ENCODE assay signal across 31 mouse cellular contexts in genomic region chr2:101594681-101595080, GRCm38 (mm10). TPM values are rescaled to one million over a fixed set of nuclear protein-coding genes. Genes with fewer than 3 reads are reported as not detected.
DNase-seq lines count a peak whose midpoint lies in the region; ATAC-seq lines count a peak whose summit lies in the region.
"Had no signal": no experiment of that assay in that cellular context is flagged by ENCODE, and none has a peak within 500 bp of the region (broad histone marks: within the 10 kb centered on the region; RNA-seq: fewer than 3 reads in every experiment).

No protein-coding gene starts in this region.

- no peak overlapping the region for H3K4me3 ChIP-seq in forebrain, embryonic 12.5 days (replicated peaks)
- H3K4me3 ChIP-seq: embryonic facial prominence, embryonic 10.5 days; embryonic facial prominence, embryonic 13.5 days; erythroblast, embryonic 14.5 days; forebrain, embryonic 13.5 days; heart, embryonic 10.5 days; heart, embryonic 13.5 days had no signal

- peaks cover 43% of the 10 kb centered on the region for H3K4me1 ChIP-seq in forebrain, embryonic 12.5 days
- H3K4me1 ChIP-seq: heart, embryonic 10.5 days had no signal

- peak; percentile 80 for ATAC-seq in granulocyte monocyte progenitor cell, adult 5-6 weeks (replicated peaks; ENCODE audit: poor library complexity, severe bottlenecking)
- no peak for ATAC-seq in forebrain, embryonic 12.5 days (ENCODE audit: low FRiP score)
- ATAC-seq: activated CD4-positive, CD25-positive, alpha-beta regulatory T cell, adult 4 months; forebrain, embryonic 13.5 days; forebrain, embryonic 16.5 days; hindbrain, postnatal 0 days had no signal

- H3K9ac ChIP-seq in forebrain, embryonic 12.5 days: no peak overlapping the region
- H3K9ac ChIP-seq: embryonic facial prominence, embryonic 13.5 days; forebrain, embryonic 13.5 days; heart, embryonic 13.5 days; hindbrain, embryonic 14.5 days had no signal

- peak; percentile 68 for DNase-seq in heart, adult 11 months
- DNase-seq in heart, adult 9 months (ENCODE audit: low spot score in 2 of 2): no peak
- DNase-seq in thymus, postnatal 14 days: peak; percentile 15
- DNase-seq in thymus, postnatal 36 days: no peak
- DNase-seq: adrenal gland, adult 8-10 months; adrenal gland, postnatal 25 days; cerebellum, adult 11-12 months; cerebellum, adult 8-10 months; cerebellum, postnatal 10 days; cerebellum, postnatal 36 days; embryo, embryonic 11 days; gastrocnemius, postnatal 10 days; gastrocnemius, postnatal 36 days; heart, adult 18-20 months; heart, postnatal 14 days; heart, postnatal 4 days had no signal

- H3K36me3 ChIP-seq in forebrain, embryonic 12.5 days (replicated peaks): no peaks in the 10 kb centered on the region
- H3K36me3 ChIP-seq: embryonic facial prominence, embryonic 10.5 days; embryonic facial prominence, embryonic 13.5 days; heart, embryonic 10.5 days; heart, embryonic 13.5 days had no signal

- H3K4me2 ChIP-seq in forebrain, embryonic 12.5 days: no peak overlapping the region
- H3K4me2 ChIP-seq: embryonic facial prominence, embryonic 13.5 days; forebrain, embryonic 13.5 days; heart, embryonic 13.5 days; hindbrain, embryonic 14.5 days had no signal

- H3K27me3 ChIP-seq in forebrain, embryonic 12.5 days: no peaks in the 10 kb centered on the region
- H3K27me3 ChIP-seq: forebrain, embryonic 13.5 days; heart, embryonic 13.5 days had no signal

- WGBS in forebrain, embryonic 12.5 days: 89% methylated on average over 5 of the region's 5 CpGs

- no peaks in the 10 kb centered on the region for H3K9me3 ChIP-seq in forebrain, embryonic 12.5 days
- H3K9me3 ChIP-seq: embryonic facial prominence, embryonic 10.5 days; embryonic facial prominence, embryonic 13.5 days; forebrain, embryonic 13.5 days; heart, embryonic 10.5 days; heart, embryonic 13.5 days had no signal

- H3K27ac ChIP-seq in forebrain, embryonic 12.5 days: no peak overlapping the region
- H3K27ac ChIP-seq: embryonic facial prominence, embryonic 10.5 days; embryonic facial prominence, embryonic 13.5 days; forebrain, embryonic 13.5 days; heart, embryonic 10.5 days; heart, embryonic 13.5 days; hindbrain, embryonic 14.5 days; hindbrain, postnatal 0 days had no signal

RNA-seq across cellular contexts. Expression of gene Rag2, which starts 29.8 kb away (rescaled TPM):
- total RNA-seq in granulocyte monocyte progenitor cell, adult 5-6 weeks (2014; fragmentation: Nextera tagmentation): 0.26 and 2.9 TPM in 2 replicates
- 0.52 and 0.90 TPM in 2 replicates for total RNA-seq in granulocyte monocyte progenitor cell, adult 5-6 weeks (2017)
- not detected in 2 replicates for polyA plus RNA-seq in forebrain, embryonic 12.5 days (2016; fragmentation: Nextera tagmentation; extraction: Ambion mirVana)
- total RNA-seq: adrenal gland, adult 8-10 months; adrenal gland, postnatal 25 days; ES-E14; gastrocnemius, adult 18-20 months; heart, adult 18-20 months; heart, postnatal 4 days; hindbrain, postnatal 0 days had no signal
- polyA plus RNA-seq: activated CD4-positive, CD25-positive, alpha-beta regulatory T cell, adult 4 months; cortical plate, adult 2 months; embryonic facial prominence, embryonic 10.5 days; embryonic facial prominence, embryonic 13.5 days; erythroblast, embryonic 14.5 days; forebrain, embryonic 13.5 days; forebrain, embryonic 16.5 days; heart, embryonic 10.5 days; hindbrain, postnatal 0 days had no signal

RNA-seq across cellular contexts. Expression of gene Rag1, which starts 54.6 kb away (rescaled TPM):
- not detected in 2 replicates for total RNA-seq in granulocyte monocyte progenitor cell, adult 5-6 weeks (2014; fragmentation: Nextera tagmentation)
- total RNA-seq in granulocyte monocyte progenitor cell, adult 5-6 weeks (2017): not detected in 2 replicates
- 0.04 and 0.14 TPM in 2 replicates for polyA plus RNA-seq in forebrain, embryonic 12.5 days (2016; fragmentation: Nextera tagmentation; extraction: Ambion mirVana)
- total RNA-seq: adrenal gland, postnatal 25 days; ES-E14; gastrocnemius, adult 18-20 months; heart, adult 18-20 months had no signal
- polyA plus RNA-seq: activated CD4-positive, CD25-positive, alpha-beta regulatory T cell, adult 4 months; erythroblast, embryonic 14.5 days; heart, embryonic 10.5 days had no signal

RNA-seq across cellular contexts. Expression of gene B230118H07Rik, which starts 54.7 kb away (rescaled TPM):
- total RNA-seq in granulocyte monocyte progenitor cell, adult 5-6 weeks (2014; fragmentation: Nextera tagmentation): 65.6 and 110 TPM in 2 replicates
- total RNA-seq in granulocyte monocyte progenitor cell, adult 5-6 weeks (2017): 125 and 126 TPM in 2 replicates
- polyA plus RNA-seq in forebrain, embryonic 12.5 days (2016; fragmentation: Nextera tagmentation; extraction: Ambion mirVana): 51.7 and 59.1 TPM in 2 replicates

Comparison
In these comparisons a context has a peak if more than half of its experiments do, and no peak if none do; other contexts are left out.
1. DNase-seq: peak in heart, adult 11 months (single experiment) and thymus, postnatal 14 days (single experiment); none in heart, adult 9 months (0 of 2) and thymus, postnatal 36 days (0 of 2).